Mouse (Mus musculus) left cerebral cortex, postnatal 36 days (tissue): ENCODE results near the gene Rxra. TPM values are rescaled to one million over a fixed set of nuclear protein-coding genes. Genes with fewer than 3 reads are reported as not detected.

ENCODE experiments used
- DNase-seq, 2 experiments: peaks; one replicate each; pipeline ENCODE4 v3.0.0; 2021 to 2022; ENCODE audit warnings: low spot score in 2 of 2, mixed read lengths in 1 of 2
- intact Hi-C: fragments of 180-260 bp; cut with DNase I; formaldehyde crosslinking; loops from one replicate; pipeline ENCODE4 v1.15.1; 2025
- total RNA-seq, 2 experiments: library from RNA; stranded (reverse); gene quantifications; 2 replicates each; pipeline ENCODE4 v1.2.3; 2021

The Rxra gene
- total RNA-seq: 10 to 100 TPM; 19.7 to 25.6 TPM

GRCm38 (mm10) chr2:27676106-27676477 is at the start of gene Rxra:
Gene Rxra, plus strand, starts transcription at chr2:27676440.
- intact Hi-C loops: loop anchor here (5.0 kb wide), 2 partner anchors 56 to 81 kb away; no protein-coding TSS in a partner anchor
- DNase-seq: peak; percentile 25 to 38

- intact Hi-C loops: no loop called here
- no peak for DNase-seq
Observed at GRCm38 (mm10) chr2:27626604-27627003, 49.6 kb upstream of the Rxra start.

GRCm38 (mm10) chr2:27630601-27631285 is 45.5 kb upstream of the Rxra start:
- no peak for DNase-seq
- intact Hi-C loops: no loop called here

- intact Hi-C loops: no loop called here
- no peak for DNase-seq
Observed at GRCm38 (mm10) chr2:27633471-27633870, 42.8 kb upstream of the Rxra start.

- no peak for DNase-seq
- intact Hi-C loops: no loop called here
Observed at GRCm38 (mm10) chr2:27634018-27634417, 42.2 kb upstream of the Rxra start.

- DNase-seq: no peak
- intact Hi-C loops: no loop called here
Observed at GRCm38 (mm10) chr2:27635147-27635738, 41.0 kb upstream of the Rxra start.

- intact Hi-C loops: no loop called here
- no peak for DNase-seq
Observed at GRCm38 (mm10) chr2:27636796-27637195, 39.4 kb upstream of the Rxra start.

GRCm38 (mm10) chr2:27637281-27637896 is 38.9 kb upstream of the Rxra start:
- intact Hi-C loops: no loop called here
- DNase-seq: peak in 1 of 2 experiments; percentile 29

GRCm38 (mm10) chr2:27639631-27640334 is 36.5 kb upstream of the Rxra start:
- intact Hi-C loops: no loop called here
- DNase-seq: peak; percentile 20 to 45

GRCm38 (mm10) chr2:27640900-27641479 is 35.2 kb upstream of the Rxra start:
- intact Hi-C loops: no loop called here

GRCm38 (mm10) chr2:27644547-27645120 is 31.6 kb upstream of the Rxra start:
- intact Hi-C loops: no loop called here
- DNase-seq: no peak

More at GRCm38 (mm10) chr2:27640900-27641479, 35.2 kb upstream of the Rxra start:
- DNase-seq: no peak

- no peak for DNase-seq
- intact Hi-C loops: no loop called here
Observed at GRCm38 (mm10) chr2:27645471-27645870, 30.8 kb upstream of the Rxra start.

GRCm38 (mm10) chr2:27649862-27650661 is 26.2 kb upstream of the Rxra start:
- no peak for DNase-seq
- intact Hi-C loops: no loop called here

- DNase-seq: no peak
- intact Hi-C loops: no loop called here
Observed at GRCm38 (mm10) chr2:27650991-27651390, 25.2 kb upstream of the Rxra start.

- intact Hi-C loops: no loop called here
- no peak for DNase-seq
Observed at GRCm38 (mm10) chr2:27653496-27654030, 22.7 kb upstream of the Rxra start.

GRCm38 (mm10) chr2:27654321-27655232 is 21.7 kb upstream of the Rxra start:
- DNase-seq: no peak
- intact Hi-C loops: no loop called here

GRCm38 (mm10) chr2:27656576-27656975 is 19.7 kb upstream of the Rxra start:
- intact Hi-C loops: no loop called here
- DNase-seq: no peak

- no peak for DNase-seq
- intact Hi-C loops: no loop called here
Observed at GRCm38 (mm10) chr2:27665284-27665683, 11.0 kb upstream of the Rxra start.
